Mouse (Mus musculus): ENCODE data around the gene Col17a1. TPM values are rescaled to one million over a fixed set of nuclear protein-coding genes. Genes with fewer than 3 reads are reported as not detected.

The Col17a1 gene
- polyA plus RNA-seq, 1 experiment from 2014 or later = 0.18 TPM

GRCm38 (mm10) chr19:47631799-47632198 lies 60.1 kb downstream of the Col17a1 start:
- Histone ChIP-seq H3K4me2 (ENCODE audit: low read length) (no peak overlapping the region), H3K9ac (ENCODE audit: low read depth, low read length) (no peak overlapping the region), H3K27me3 (ENCODE audit: control insufficient read depth, insufficient read depth, low read depth, low read length) (no peaks in the 10 kb centered on the region), H3K4me3 (ENCODE audit: low read depth, low read length) (no peak overlapping the region), H3K36me3 (ENCODE audit: control insufficient read depth, insufficient read depth, low read length) (0 out of 2 replicates have a peak, but pooled peaks cover 4% of the 10 kb centered on the region), H3K27ac (ENCODE audit: low read length) (no peak overlapping the region), H3K4me1 (ENCODE audit: control insufficient read depth, insufficient read depth, low read length) (peaks cover 2% of the 10 kb centered on the region; the same call in 1 of the 2 replicates), H3K9me3 (replicated peaks; ENCODE audit: control insufficient read depth, low read length, poor library complexity, severe bottlenecking) (no peaks in the 10 kb centered on the region)
- ATAC-seq = no peak
- 97% methylated on average over 5 of the region's 5 CpGs for WGBS

DNA sequence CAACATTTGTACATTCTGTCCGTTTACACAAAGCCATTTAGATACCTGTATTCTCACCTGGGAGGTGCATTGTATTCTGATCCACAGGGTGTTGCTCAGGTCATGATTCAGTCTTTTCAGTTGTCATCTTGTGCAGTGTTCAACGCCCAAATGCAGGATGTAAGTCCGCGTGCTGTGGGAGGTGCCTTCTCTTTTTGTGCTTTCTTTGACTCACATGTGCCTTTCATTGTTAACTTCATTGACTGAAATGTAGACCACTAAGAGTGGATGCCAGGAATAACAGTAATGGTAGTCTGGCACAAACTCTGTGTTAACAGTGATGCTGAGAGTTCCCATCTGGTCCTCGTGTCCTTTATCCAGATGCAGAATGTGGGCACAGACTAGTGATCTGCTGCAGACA lies 61.5 kb downstream of the Col17a1 start:
- no peaks in the 10 kb centered on the region for H3K27me3 ChIP-seq (ENCODE audit: control insufficient read depth, insufficient read depth, low read depth, low read length)
- 74% methylated on average over 5 of the region's 5 CpGs for WGBS
- H3K9ac ChIP-seq (ENCODE audit: low read depth, low read length) = no peak overlapping the region
- H3K4me2 ChIP-seq (ENCODE audit: low read length) = no peak overlapping the region
- peaks cover 3% of the 10 kb centered on the region; the same call in 1 of the 2 replicates for H3K4me1 ChIP-seq (ENCODE audit: control insufficient read depth, insufficient read depth, low read length)
- H3K4me3 ChIP-seq (ENCODE audit: low read depth, low read length) = no peak overlapping the region
- no peak overlapping the region for H3K27ac ChIP-seq (ENCODE audit: low read length)
- 0 out of 2 replicates have a peak, but pooled peaks cover 2% of the 10 kb centered on the region for H3K36me3 ChIP-seq (ENCODE audit: control insufficient read depth, insufficient read depth, low read length)
- no peak for ATAC-seq
- H3K9me3 ChIP-seq (replicated peaks; ENCODE audit: control insufficient read depth, low read length, poor library complexity, severe bottlenecking) = no peaks in the 10 kb centered on the region

- Histone ChIP-seq H3K4me3 (ENCODE audit: low read depth, low read length) (no peak overlapping the region), H3K36me3 (ENCODE audit: control insufficient read depth, insufficient read depth, low read length) (peaks cover 2% of the 10 kb centered on the region; the same call in 1 of the 2 replicates), H3K4me2 (ENCODE audit: low read length) (no peak overlapping the region), H3K9ac (ENCODE audit: low read depth, low read length) (no peak overlapping the region), H3K9me3 (replicated peaks; ENCODE audit: control insufficient read depth, low read length, poor library complexity, severe bottlenecking) (no peaks in the 10 kb centered on the region), H3K4me1 (ENCODE audit: control insufficient read depth, insufficient read depth, low read length) (peaks cover 8% of the 10 kb centered on the region; the same call in 1 of the 2 replicates), H3K27ac (ENCODE audit: low read length) (no peak overlapping the region), H3K27me3 (ENCODE audit: control insufficient read depth, insufficient read depth, low read depth, low read length) (no peaks in the 10 kb centered on the region)
- 82% methylated on average over 5 of the region's 5 CpGs for WGBS
- ATAC-seq = no peak
Measured at GRCm38 (mm10) chr19:47629068-47629467, 62.8 kb downstream of the Col17a1 start.

DNA sequence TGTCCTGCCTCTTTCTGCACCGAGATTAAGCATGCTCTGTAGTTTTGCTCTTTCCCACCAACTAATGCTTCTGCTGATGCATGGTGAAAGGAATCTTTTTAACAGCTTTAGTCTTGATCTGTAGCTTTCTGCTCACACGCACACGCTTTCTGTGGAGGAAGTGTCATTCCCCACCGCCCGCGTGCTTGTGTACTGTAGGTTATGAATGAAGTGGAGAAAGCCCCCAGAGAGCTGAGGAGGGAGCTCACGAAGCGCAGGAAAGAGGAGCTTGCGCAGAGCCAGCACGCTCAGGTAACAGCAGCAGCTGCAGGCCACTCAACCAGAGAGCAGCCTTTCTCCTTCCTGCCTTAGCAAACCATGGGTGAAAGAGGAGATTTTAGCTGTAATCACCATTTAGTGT lies 64.4 kb downstream of the Col17a1 start:
- 70% methylated on average over 10 of the region's 10 CpGs for WGBS
- Histone ChIP-seq H3K27me3 (ENCODE audit: control insufficient read depth, insufficient read depth, low read depth, low read length) (no peaks in the 10 kb centered on the region), H3K9me3 (replicated peaks; ENCODE audit: control insufficient read depth, low read length, poor library complexity, severe bottlenecking) (no peaks in the 10 kb centered on the region), H3K4me3 (ENCODE audit: low read depth, low read length) (no peak overlapping the region), H3K4me2 (ENCODE audit: low read length) (peak overlapping the region; percentile 27; the same call in 1 of the 2 replicates), H3K36me3 (ENCODE audit: control insufficient read depth, insufficient read depth, low read length) (peaks cover 6% of the 10 kb centered on the region; the same call in 1 of the 2 replicates), H3K27ac (ENCODE audit: low read length) (no peak overlapping the region), H3K9ac (ENCODE audit: low read depth, low read length) (no peak overlapping the region), H3K4me1 (ENCODE audit: control insufficient read depth, insufficient read depth, low read length) (peaks cover 8% of the 10 kb centered on the region; the same call in 1 of the 2 replicates)
- ATAC-seq = no peak

- no peak overlapping the region for H3K4me3 ChIP-seq (ENCODE audit: low read depth, low read length)
- H3K27me3 ChIP-seq (ENCODE audit: control insufficient read depth, insufficient read depth, low read depth, low read length) = no peaks in the 10 kb centered on the region
- ATAC-seq = no peak
- H3K4me1 ChIP-seq (ENCODE audit: control insufficient read depth, insufficient read depth, low read length) = peaks cover 8% of the 10 kb centered on the region; the same call in 1 of the 2 replicates
- H3K9me3 ChIP-seq (replicated peaks; ENCODE audit: control insufficient read depth, low read length, poor library complexity, severe bottlenecking) = no peaks in the 10 kb centered on the region
- WGBS = 19% methylated on average over 10 of the region's 10 CpGs
- peaks cover 3% of the 10 kb centered on the region; the same call in 1 of the 2 replicates for H3K36me3 ChIP-seq (ENCODE audit: control insufficient read depth, insufficient read depth, low read length)
- no peak overlapping the region for H3K27ac ChIP-seq (ENCODE audit: low read length)
- no peak overlapping the region for H3K9ac ChIP-seq (ENCODE audit: low read depth, low read length)
- H3K4me2 ChIP-seq (ENCODE audit: low read length) = no peak overlapping the region
Measured at GRCm38 (mm10) chr19:47624940-47625711, 66.8 kb downstream of the Col17a1 start.

- Histone ChIP-seq H3K9ac (ENCODE audit: low read depth, low read length) (no peak overlapping the region), H3K4me1 (ENCODE audit: control insufficient read depth, insufficient read depth, low read length) (peaks cover 6% of the 10 kb centered on the region; the same call in 1 of the 2 replicates), H3K9me3 (replicated peaks; ENCODE audit: control insufficient read depth, low read length, poor library complexity, severe bottlenecking) (no peaks in the 10 kb centered on the region), H3K4me2 (ENCODE audit: low read length) (no peak overlapping the region), H3K36me3 (ENCODE audit: control insufficient read depth, insufficient read depth, low read length) (peaks cover 10% of the 10 kb centered on the region; the same call in 1 of the 2 replicates), H3K27ac (ENCODE audit: low read length) (no peak overlapping the region), H3K4me3 (ENCODE audit: low read depth, low read length) (no peak overlapping the region), H3K27me3 (ENCODE audit: control insufficient read depth, insufficient read depth, low read depth, low read length) (no peaks in the 10 kb centered on the region)
- ATAC-seq = no peak
- WGBS = 81% methylated on average over 8 of the region's 8 CpGs
Measured at GRCm38 (mm10) chr19:47621478-47621877, 70.4 kb downstream of the Col17a1 start.

GRCm38 (mm10) chr19:47613442-47613841 lies 78.5 kb downstream of the Col17a1 start:
- no peak overlapping the region for H3K4me2 ChIP-seq (ENCODE audit: low read length)
- no peak overlapping the region for H3K4me3 ChIP-seq (ENCODE audit: low read depth, low read length)
- H3K9me3 ChIP-seq (replicated peaks; ENCODE audit: control insufficient read depth, low read length, poor library complexity, severe bottlenecking) = no peaks in the 10 kb centered on the region
- H3K9ac ChIP-seq (ENCODE audit: low read depth, low read length) = no peak overlapping the region
- no peaks in the 10 kb centered on the region; the same call in 1 of the 2 replicates for H3K4me1 ChIP-seq (ENCODE audit: control insufficient read depth, insufficient read depth, low read length)
- no peaks in the 10 kb centered on the region for H3K27me3 ChIP-seq (ENCODE audit: control insufficient read depth, insufficient read depth, low read depth, low read length)
- no peak overlapping the region for H3K27ac ChIP-seq (ENCODE audit: low read length)
- no peak for ATAC-seq
- peaks cover 7% of the 10 kb centered on the region; the same call in 1 of the 2 replicates for H3K36me3 ChIP-seq (ENCODE audit: control insufficient read depth, insufficient read depth, low read length)
- WGBS = 55% methylated on average over 7 of the region's 7 CpGs

GRCm38 (mm10) chr19:47608513-47608912 lies 83.4 kb downstream of the Col17a1 start:
- H3K9me3 ChIP-seq (replicated peaks; ENCODE audit: control insufficient read depth, low read length, poor library complexity, severe bottlenecking) = no peaks in the 10 kb centered on the region
- 68% methylated on average over 3 of the region's 3 CpGs for WGBS
- H3K4me1 ChIP-seq (ENCODE audit: control insufficient read depth, insufficient read depth, low read length) = no peaks in the 10 kb centered on the region; the same call in 1 of the 2 replicates
- no peaks in the 10 kb centered on the region for H3K27me3 ChIP-seq (ENCODE audit: control insufficient read depth, insufficient read depth, low read depth, low read length)
- H3K4me2 ChIP-seq (ENCODE audit: low read length) = no peak overlapping the region
- no peak overlapping the region for H3K4me3 ChIP-seq (ENCODE audit: low read depth, low read length)
- no peak overlapping the region for H3K9ac ChIP-seq (ENCODE audit: low read depth, low read length)
- no peak overlapping the region for H3K27ac ChIP-seq (ENCODE audit: low read length)
- 0 out of 2 replicates have a peak, but pooled peaks cover 2% of the 10 kb centered on the region for H3K36me3 ChIP-seq (ENCODE audit: control insufficient read depth, insufficient read depth, low read length)
- ATAC-seq = no peak
